Mouse (Mus musculus) left cerebral cortex, adult 2 months (tissue): ENCODE measurements around the gene Tm4sf5. TPM values are rescaled to one million over a fixed set of nuclear protein-coding genes. Genes with fewer than 3 reads are reported as not detected.
A peak's percentile ranks its signal among the peaks of the same experiment; 100 is the strongest.
"Not testable (repeated sequence)": the region's sequence is repeated elsewhere in the genome, so short reads cannot be mapped to it uniquely, and the experiment has no call there.

Experiments used
- DNase-seq, 2 experiments: peaks; one replicate each; pipeline ENCODE4 v3.0.0; 2021 to 2022; ENCODE audit warnings: low spot score in 2 of 2, mixed read lengths in 1 of 2; ENCODE audit errors: extremely low spot score in 1 of 2
- H3K27ac ChIP-seq: fragments of 200-600 bp; 2 replicates; pipeline ENCODE4 v1.8.1; 2022
- H3K4me3 ChIP-seq: fragments of 200-600 bp; 2 replicates; pipeline ENCODE4 v1.8.1; 2022
- CTCF ChIP-seq: fragments of 200-600 bp; IDR thresholded peaks from 2 replicates; pipeline ENCODE4 v1.8.1; 2022; ENCODE audit warnings: antibody characterized with exemption, mild to moderate bottlenecking, moderate library complexity
- intact Hi-C: fragments of 180-260 bp; cut with DNase I; formaldehyde crosslinking; loops from one replicate; pipeline ENCODE4 v1.15.1; 2025
- long read RNA-seq, 2 experiments: library from polyadenylated mRNA; stranded (forward); transcript quantifications; one replicate each; pipeline ENCODE4 v2.0.0; 2021; ENCODE audit warnings: borderline mapping rate in 2 of 2
- total RNA-seq, 2 experiments: library from RNA; stranded (reverse); gene quantifications; 2 replicates each; pipeline ENCODE4 v1.2.3; 2021

Tm4sf5 gene
- total RNA-seq, result 1 to 10 TPM in 1 of 2 experiments, not detected in 1; 1.1 TPM
- long read RNA-seq, experiment 1, result 0 reads
- long read RNA-seq, experiment 2, result 0 reads

GRCm38 (mm10) chr11:70504970-70505369 is at the start of gene Tm4sf5:
Gene Tm4sf5 (plus strand): TSS chr11:70505244.
- no peak for DNase-seq
- intact Hi-C loops, result loop anchor here (5.0 kb wide), 1 partner anchor 73 kb away; the partner anchor contains the start of gene Arrb2
- H3K4me3 ChIP-seq, result no peak within 1 kb of the TSS
- no peak for TF ChIP-seq CTCF
- no peak within 1 kb of the TSS for H3K27ac ChIP-seq

GRCm38 (mm10) chr11:70458688-70459600 is 46.1 kb upstream of the Tm4sf5 start, which contains the start of gene Zmynd15:
Gene Zmynd15 (plus strand): TSS chr11:70459433.
- H3K27ac ChIP-seq, result no peak within 1 kb of the TSS
- no peak for DNase-seq
- intact Hi-C loops, result no loop called here
- H3K4me3 ChIP-seq, result peak within 1 kb of the TSS; percentile 52
- no peak for TF ChIP-seq CTCF

DNA sequence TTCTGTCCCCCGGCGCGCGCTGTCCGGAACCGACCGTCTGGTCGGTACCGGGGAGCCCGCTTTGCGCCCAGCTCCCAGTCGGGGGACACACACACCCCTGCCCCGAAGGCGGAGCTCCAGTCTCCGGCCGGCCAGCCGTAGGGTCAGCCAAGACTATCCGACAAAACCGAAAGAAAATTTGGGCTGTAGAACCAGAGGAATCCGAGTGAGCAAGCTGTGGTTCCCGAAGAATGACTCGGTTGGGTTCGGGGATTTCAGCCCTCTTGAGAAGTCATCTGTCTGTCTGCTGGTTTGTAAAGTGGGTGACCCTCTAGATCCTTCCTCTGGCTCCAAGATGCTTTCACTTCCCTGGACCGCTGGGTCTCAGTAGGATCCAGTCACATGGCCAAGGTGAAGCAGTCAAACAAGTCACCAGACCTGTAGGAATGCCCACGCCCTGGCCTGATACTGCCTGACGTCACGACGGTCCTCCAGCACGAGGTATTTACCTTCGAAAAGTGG is 45.4 kb upstream of the Tm4sf5 start, which contains the start of gene Cxcl16:
TSS of gene Cxcl16 (minus strand) at position 384 of the 501 bp plus-strand sequence.
- H3K27ac ChIP-seq, result no peak within 1 kb of the TSS
- H3K4me3 ChIP-seq, result peak within 1 kb of the TSS; percentile 52
- intact Hi-C loops, result no loop called here
- TF ChIP-seq CTCF, result no peak
- no peak for DNase-seq

DNA sequence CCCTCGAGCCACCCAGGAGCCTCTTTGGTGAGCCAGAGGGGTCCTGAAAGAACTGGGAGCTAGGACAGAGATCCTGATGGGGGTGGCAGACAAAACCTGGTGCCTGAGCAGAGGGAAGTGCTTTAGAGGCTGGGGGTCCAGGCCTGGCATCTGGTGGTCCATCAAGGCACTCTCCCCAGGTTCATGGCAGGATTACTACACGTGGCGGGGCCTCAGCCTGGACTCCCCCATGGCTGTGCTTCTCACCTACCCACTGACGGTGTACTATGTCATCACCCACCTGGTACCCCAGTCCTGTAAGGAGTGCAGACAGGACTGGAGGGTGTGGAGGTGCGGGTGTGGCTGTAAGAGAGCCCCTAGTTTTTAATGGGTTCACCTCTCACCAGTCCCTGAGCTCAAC is 41.1 kb upstream of the Tm4sf5 start:
- no peak for TF ChIP-seq CTCF
- H3K27ac ChIP-seq, result no peak overlapping the region
- H3K4me3 ChIP-seq, result no peak overlapping the region
- intact Hi-C loops, result no loop called here
- no peak for DNase-seq

GRCm38 (mm10) chr11:70465211-70465610 is 39.8 kb upstream of the Tm4sf5 start:
- intact Hi-C loops, result no loop called here
- Histone ChIP-seq H3K27ac (no peak overlapping the region), H3K4me3 (no peak overlapping the region; the same call in 1 of the 2 replicates)
- no peak for TF ChIP-seq CTCF
- DNase-seq, result no peak

- TF ChIP-seq CTCF, result no peak
- intact Hi-C loops, result no loop called here
- H3K4me3 ChIP-seq, result peak overlapping the region; percentile 34
- no peak overlapping the region for H3K27ac ChIP-seq
- DNase-seq, result peak in 1 of 2 experiments; percentile 31
These were observed 39.2 kb upstream of the Tm4sf5 start for GRCm38 (mm10) chr11:70465824-70466223.

GRCm38 (mm10) chr11:70467902-70468619 is 37.0 kb upstream of the Tm4sf5 start:
- Histone ChIP-seq H3K27ac (no peak overlapping the region), H3K4me3 (no peak overlapping the region)
- no peak for TF ChIP-seq CTCF
- DNase-seq, result no peak
- intact Hi-C loops, result no loop called here

DNA sequence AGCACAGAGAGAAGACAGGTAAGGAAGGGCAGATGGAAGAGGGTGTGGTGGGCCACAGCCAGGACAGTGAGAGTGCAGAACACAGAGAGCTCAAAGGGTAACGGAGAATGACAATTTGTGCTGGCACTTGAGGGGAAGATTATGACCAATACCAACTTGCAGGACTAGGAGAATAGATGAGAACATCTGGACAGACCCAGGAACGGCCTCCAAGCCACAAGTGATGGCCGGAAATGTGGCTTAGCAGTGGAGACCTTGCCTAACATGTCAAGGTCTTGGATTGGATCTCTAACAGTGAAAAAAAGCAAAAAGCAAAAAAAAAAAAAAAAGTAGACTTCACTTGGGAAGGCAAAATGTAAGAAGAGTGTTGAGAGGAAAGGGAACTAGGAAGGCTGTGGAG is 35.3 kb upstream of the Tm4sf5 start:
- no peak overlapping the region for H3K4me3 ChIP-seq
- TF ChIP-seq CTCF, result no peak
- intact Hi-C loops, result no loop called here
- no peak overlapping the region for H3K27ac ChIP-seq
- no peak for DNase-seq

DNA sequence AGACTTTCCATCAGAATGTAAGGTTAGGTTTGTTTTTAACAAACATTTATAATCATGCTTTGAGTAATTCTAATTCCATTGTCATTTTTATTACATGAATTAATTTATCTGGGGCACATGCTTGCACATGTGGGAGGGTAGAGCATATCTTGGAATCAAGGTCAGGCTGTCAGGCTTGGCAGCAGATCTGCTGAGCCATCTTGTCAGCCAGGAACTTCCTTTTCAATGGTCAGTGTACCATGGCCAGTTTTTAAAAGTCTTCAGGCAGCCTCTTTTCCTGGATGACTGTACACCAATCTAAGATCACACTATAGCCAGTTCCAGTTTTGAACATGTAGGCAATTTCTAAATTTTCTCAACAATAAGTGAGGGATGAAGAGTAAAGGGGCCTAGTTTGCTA is 32.3 kb upstream of the Tm4sf5 start:
- no peak for TF ChIP-seq CTCF
- H3K4me3 ChIP-seq, result no peak overlapping the region
- DNase-seq, result no peak
- intact Hi-C loops, result no loop called here
- no peak overlapping the region for H3K27ac ChIP-seq

DNA sequence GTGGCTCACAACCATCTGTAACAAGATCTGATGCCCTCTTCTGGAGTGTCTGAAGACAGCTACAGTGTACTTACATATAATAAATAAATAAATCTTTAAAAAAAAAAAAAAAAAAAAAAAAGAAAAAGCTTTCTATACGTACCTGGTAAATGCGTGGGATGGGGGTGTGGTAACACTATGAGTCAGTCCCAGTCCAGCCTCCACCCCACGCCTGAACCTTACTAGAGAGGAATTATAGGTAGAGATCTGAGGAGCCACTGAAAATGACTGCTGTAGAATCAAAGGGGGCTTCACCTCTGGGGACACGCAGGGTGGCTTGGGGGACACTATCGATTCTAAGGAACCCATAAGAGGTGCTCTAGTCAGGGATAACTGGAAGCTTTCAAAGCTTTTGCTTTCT is 31.8 kb upstream of the Tm4sf5 start:
- DNase-seq, H3K27ac ChIP-seq, H3K4me3 ChIP-seq, intact Hi-C loops: not testable (repeated sequence)

DNA sequence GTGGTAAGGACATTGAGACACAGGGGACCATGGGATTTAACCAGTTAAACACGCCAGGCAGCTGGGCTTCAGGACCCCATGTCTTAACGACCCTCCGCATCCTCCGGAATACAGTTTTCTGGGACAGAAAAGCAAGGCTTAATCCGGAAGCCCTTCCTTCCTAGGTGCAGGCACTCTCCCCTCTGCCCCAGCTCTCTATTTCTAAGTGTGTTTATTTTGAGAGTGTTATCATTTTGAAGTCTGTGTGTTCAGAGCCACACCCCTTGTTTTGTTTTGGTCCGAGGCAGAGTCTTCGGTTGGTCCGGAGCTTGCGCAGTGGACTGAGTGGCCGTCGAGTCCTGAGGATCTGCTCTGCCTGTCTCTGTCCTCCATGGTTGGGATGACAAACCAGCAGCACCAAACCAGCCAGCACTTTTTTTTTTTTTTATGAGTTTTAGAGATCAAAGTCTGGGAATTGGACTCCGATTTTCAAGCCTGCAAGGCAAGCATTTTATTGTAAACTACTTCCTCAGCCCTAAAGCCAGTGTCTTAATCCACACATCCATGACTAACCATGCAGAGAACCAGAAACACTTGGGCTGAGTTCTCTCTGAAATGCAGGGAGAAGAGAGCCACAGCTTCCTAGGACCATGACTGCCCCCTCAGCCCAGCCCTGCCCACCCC is 30.0 kb upstream of the Tm4sf5 start:
- intact Hi-C loops, result no loop called here
- no peak for TF ChIP-seq CTCF
- H3K4me3 ChIP-seq, result no peak overlapping the region
- no peak overlapping the region for H3K27ac ChIP-seq
- DNase-seq, result no peak
